Mouse (Mus musculus) cerebellum, adult (tissue): ENCODE results near the gene Spdye4c.

Source experiments
- ATAC-seq: cut with Nextera tagmentation; 2 replicates; pipeline ENCODE4 v1.9.2; 2017; ENCODE audit warnings: mild to moderate bottlenecking, moderate library complexity, mixed read lengths; ENCODE audit not compliant: insufficient number of reproducible peaks, low FRiP score, low TSS enrichment

Gene Spdye4c

DNA sequence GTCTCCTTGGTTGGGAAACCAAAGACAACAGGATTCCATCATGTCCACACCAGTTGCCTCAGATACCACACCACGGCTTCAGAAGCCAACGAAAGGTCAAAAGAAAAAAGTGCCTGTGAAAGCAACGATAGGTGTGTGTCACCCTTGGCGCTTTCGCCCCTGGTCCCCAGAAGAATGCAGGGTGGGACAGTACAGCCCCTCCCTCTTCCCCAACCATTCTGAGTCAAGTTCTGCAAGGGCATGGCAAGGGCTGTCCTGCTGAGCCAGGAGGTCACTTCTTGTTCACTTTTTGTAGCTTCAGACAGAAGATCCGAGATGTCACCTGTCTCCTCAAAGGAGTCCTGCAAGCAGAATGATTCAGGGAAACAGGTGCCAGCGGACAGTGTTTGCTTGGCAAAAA, 1.3 kb downstream of the Spdye4c start:
- no peak for ATAC-seq

DNA sequence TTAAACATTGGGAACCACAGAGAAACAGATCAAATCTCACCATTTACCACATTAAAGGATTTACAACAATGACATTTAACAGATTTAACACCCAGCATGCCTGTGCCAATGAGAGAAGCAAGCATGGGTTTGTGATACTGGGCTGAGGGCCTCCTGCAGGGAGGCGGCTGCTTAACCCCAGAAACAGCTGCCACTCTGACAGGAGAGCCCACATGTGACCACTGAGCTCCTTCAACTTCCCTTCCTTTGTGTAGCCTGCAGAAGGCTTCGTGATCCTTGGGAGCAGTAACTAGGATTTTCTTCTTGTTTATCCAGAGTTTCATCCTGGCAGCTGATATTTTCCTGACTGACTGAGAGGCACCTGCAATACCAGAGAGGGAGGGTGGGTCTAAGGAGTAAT, 10.5 kb downstream of the Spdye4c start:
- no peak for ATAC-seq

DNA sequence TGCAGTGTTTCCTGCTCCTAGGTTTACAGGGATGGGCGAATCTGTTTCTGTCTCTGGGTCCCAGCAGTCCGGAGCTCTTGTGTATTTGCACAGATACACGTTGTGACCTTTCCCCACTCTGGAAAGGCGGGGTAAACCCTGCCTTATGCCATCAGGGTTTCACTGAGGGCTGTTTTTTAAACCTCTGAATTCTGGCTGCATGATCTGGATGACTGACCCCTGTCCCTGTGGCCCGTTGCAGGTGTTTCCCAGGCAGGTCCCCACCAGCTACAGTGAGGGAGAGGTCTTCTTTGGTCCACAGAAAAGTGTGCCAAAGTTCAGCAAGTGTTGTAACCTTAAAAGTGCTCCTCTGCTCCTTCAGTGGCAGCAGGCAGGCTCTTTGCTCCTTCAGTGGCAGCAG, 18.3 kb downstream of the Spdye4c start:
- ATAC-seq: no peak

DNA sequence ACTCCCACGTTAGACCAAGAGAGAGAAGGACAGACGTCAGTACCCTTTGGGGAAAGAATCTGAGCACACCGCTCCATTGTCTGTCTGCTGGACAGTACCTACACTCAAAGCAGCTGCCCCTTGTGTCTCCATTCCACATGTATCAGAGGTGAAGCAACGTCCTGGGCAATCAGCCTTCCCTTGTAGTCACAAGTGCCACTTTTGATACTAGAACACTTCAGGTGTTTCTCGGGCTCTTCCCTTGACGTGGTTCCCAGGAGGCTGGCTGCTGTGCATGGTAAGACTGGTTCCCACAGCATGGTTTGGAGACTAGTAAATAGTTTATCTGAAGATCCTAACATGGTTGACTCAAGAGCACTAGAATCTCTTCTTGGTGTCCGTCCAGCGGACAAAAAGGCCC, 20.2 kb downstream of the Spdye4c start:
- ATAC-seq: no peak

DNA sequence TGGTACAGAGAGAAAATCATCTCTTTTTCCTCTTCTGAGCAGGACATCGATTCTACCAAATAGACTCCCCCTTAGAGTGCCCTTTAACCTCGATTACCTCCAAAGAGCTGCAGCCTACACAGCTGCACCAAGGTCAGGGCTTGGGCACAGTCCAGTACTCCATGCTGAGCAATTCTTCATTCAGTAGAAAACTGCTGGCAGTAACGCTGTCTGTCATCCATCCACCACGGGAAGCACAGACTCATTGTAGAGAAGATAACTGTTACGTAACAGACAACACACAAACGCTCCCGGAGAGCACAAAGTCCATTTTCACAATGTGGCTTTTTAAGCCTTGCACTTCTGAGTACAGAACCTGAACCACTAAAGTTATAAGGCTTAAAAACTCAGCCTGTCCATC, 21.3 kb downstream of the Spdye4c start:
- ATAC-seq: no peak

DNA sequence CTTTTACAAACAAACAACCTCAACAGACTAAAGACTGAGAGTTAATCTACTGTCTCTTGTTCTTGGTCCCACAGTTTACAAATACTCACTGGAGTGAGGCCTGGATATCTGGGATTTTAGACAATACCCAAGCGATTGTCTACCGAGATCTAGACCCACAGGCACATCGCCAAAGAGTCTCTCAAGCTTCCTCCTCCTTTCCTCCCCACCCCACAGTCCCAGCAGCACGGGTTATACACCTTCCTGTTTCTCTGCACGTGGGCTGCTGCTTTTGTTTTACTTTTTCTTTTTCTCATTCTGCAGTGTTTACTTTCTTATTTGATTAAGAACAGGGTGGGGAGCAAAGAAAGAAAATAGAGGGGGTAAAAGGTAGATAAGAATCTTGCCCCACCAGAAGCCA, 22.4 kb downstream of the Spdye4c start:
- no peak for ATAC-seq

DNA sequence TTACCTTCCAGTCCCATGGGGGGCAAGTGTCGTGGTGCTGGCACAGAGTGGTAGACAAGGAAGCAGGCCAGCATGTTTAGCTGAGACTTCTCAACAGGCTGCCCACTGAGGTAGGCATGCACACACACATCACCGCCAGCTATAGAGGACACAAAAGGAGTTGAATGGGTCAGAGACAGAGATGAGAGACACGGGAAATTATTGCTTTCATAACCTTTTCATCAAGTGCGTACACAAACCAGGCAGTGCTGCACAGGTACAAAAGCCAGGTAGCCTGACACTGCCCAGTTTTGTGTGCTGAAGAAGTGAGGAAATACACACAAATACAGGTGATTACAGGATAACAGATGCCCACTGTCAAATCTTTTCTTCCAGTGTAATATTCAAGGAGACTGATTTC, 24.4 kb downstream of the Spdye4c start:
- no peak for ATAC-seq

DNA sequence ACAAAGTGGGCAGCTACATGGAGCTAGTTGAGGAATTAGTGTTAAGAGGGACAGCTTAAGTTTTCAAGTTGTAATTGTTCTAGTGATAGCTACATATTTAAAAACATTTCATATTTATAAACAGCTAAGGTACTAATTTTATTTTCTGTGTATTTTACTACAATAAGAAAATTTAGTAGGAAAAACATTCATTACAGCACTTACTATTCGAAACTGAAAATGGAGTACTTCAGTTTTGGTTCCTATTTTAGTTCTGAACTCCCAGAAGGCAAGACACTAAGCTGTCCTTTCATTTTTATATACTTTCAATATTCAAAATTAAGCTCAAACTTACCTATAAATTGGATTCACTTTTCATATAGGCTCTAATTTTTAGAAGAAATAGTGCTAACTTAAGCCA, 29.6 kb downstream of the Spdye4c start:
- no peak for ATAC-seq
